Mouse (Mus musculus): ENCODE measurements at regions not wholly inside any gene's neighbourhood (a gene's known extent, or its start where the extent isn't known, plus 50 kb on each side); places are given as distances from the start of the nearest gene placed in this dataset.

DNA sequence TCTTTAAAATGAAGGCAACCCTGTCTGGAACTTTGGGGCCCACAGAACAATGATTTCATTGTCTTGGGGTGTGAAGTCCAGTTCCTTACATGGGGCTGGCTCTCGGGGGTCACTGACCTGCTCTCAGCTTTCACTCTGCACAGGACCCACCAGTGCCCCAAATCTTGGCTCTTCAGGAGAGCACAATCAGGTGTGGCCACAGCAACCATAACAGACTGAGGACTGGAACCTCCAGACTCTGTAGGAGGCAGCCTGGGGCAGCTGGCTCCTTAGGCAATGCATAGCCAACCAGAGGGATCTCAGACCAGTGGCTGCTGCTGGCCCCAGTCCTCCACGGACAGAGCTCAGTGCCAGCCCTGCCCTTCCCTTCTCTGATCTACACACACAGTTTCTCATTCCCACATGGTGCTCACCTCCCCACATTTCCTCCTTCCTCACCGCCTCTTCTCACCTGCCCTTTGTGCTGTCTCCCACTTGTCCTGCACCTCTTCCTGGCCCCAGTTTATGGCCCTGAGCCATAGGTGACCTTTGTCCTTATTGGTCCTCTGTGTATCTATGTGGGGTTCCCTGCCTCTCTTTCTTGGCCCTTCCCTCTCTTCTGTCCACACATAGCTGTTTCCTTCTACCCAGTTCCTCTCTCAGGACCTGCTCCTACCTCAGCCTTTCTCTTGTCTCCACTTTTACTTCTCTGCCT lies 151.9 kb upstream of the Zmiz1 start:
- DNase-seq: no peak
- intact Hi-C loops (cut with DNase I): no loop called here

DNA sequence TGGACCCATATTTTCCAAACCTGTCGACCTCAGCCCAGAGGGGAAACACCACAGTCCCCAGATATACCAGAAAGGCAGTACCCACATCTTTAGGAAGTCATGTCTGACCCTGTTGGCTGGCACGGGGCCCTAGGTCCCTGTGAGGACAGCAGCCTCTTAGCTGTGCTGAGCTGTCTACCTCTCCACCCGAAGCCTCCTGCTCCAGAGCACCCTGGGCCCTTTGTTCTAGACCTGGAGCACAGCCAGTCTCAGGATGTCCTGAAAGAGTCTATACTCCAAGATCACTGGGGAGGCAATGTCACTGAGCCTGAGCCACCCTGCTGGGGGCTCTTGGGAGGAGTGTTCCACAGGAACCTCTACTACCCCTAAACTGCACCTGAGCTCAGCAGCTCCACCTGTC lies 150.9 kb upstream of the Zmiz1 start:
- intact Hi-C loops (cut with DNase I): no loop called here
- DNase-seq: no peak

DNA sequence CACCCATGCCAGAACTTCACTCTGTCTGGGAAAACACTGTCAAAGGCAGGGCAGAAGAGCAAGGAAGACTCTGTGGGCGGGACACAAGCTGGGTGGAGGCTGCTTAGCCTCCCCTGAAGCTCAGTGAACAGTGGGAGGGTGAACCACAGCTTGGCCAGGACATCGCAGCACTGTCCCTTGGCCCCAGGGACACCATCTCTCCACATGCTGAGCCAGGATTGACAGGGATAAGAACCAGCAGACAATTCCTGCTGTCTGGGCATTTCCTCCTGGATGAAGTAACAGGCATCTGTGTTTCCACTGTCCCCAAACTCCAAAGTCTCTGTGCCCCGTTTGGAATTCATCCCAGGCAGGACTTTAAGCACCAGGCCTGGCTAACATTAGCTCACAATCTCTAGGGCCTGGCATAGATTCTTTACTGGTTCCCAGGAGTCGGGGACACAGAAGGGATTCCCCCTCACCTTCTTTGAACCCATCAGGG lies 148.3 kb upstream of the Zmiz1 start:
- DNase-seq: peak in 1 of 2 experiments; percentile 44
- intact Hi-C loops (cut with DNase I): loop anchor here (5.0 kb wide), 1 partner anchor 257 kb away; no protein-coding TSS in a partner anchor

DNA sequence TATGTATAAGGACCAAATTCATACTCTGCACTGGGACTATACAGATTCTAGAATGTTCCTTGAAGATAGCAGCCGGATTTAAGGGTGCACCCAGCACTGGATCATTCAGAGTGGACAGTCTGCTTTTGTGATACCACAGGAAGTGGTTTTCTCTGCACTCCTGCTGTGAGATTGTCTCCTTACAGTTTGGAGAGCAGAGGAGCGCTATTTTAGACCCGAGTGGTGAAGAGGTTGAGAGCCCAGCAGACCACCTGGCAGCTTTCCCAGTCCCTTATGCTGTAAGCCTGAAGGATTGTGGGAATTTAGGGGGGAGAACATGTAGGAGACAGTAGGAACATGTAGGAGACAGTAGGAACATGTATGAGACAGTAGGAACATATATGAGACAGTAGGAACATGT lies 147.5 kb upstream of the Zmiz1 start:
- intact Hi-C loops (cut with DNase I): loop anchor here (5.0 kb wide), 1 partner anchor 256 kb away; no protein-coding TSS in a partner anchor
- DNase-seq: no peak

DNA sequence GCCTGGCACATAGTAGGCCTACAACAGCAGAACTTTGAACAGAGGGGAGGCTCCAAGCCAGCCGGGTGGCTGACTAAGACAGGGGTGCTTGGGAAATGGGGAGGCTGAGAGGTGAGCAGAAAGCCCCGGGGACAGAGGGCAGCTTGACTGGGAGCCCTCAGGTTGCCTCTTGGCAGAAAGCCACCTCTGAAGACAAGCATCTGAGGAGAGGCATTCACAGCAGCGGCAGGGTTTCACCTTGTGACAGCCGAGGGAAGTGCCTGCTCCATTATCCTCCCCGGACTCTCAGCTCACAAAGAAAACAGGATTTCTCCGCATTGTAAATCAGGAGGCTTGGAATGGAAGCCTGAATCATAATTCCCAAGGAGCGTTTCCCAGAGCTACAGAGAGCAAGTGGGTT lies 146.8 kb upstream of the Zmiz1 start:
- no peak for DNase-seq
- intact Hi-C loops (cut with DNase I): loop anchor here (5.0 kb wide), 1 partner anchor 255 kb away; no protein-coding TSS in a partner anchor

DNA sequence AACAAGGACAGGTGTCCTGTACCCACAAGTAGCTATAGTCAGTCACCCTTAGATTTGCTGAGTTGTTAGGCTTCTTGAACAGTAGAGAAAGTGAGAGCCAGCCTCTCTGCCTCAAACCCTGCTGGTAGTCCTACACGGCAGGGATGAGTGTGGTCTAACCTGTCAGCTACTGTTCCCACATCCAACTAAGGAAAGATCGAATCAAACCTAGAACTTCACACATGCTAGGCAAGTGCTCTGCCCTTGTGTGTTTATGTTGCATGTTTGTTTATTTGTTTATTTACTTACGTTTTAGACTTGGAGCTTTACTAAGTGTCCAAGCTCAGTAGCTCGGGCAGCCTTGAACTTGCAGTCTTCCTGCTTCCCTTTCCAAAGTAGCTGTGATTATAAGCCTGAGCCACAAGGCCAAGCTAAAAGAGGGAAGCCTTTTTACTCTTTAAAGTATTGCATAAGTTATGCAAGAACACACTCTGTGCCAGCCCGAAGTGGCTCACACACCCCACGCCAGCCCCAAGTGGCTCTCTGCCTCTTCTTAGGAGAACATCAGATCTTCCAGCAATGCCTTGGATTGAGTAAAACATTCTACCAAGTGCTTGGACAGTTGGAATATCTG lies 146.1 kb upstream of the Zmiz1 start:
- no peak for DNase-seq
- intact Hi-C loops (cut with DNase I): loop anchor here (5.0 kb wide), 1 partner anchor 254 kb away; no protein-coding TSS in a partner anchor

DNA sequence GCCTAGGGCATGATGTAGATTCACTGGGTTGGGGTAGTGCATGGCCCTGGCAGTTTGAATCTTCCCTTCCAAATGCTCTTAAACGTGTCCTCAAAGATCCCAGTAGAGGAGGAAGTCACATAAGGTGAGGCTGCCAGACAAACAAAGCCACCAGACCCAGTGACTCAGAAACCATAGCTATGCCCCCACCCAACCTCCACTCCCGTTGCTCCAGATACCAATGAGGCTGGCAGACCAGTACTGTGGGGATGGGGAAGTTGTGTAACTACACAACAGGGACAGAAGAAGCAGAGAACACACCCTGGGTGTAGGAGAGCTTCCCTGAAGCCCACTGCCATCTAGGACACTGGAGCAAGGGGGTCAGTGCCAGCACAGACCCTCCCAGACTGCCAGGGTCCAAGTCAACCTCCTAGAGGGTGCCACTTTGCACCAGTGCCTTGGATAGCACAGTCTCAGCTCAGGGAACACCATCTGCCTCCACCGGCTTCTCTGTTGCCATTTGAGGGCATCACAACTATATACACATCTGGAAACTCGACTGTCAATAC lies 145.2 kb upstream of the Zmiz1 start:
- DNase-seq: no peak
- intact Hi-C loops (cut with DNase I): loop anchor here (5.0 kb wide), 1 partner anchor 254 kb away; no protein-coding TSS in a partner anchor

DNA sequence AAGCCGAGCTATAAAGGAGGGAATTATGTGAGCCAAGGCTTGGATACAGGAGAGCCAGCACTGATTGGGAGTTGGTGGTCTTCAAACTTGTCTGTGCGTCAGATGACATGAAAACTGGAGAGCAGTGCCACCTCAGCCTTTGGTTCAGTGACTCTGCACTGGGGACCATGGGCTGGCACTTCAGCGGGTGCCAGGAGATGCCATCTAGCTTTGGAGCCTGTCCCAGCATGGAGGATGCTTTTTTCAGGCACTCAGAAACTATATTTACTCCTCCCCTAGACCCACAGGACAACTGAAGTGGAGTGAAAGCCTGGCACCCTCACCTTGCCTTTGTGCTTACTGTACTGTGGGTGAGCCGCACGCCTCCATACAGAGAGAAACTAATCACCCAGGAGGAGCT lies 142.5 kb upstream of the Zmiz1 start:
- peak in 1 of 2 experiments; percentile 26 for DNase-seq
- intact Hi-C loops (cut with DNase I): no loop called here

DNA sequence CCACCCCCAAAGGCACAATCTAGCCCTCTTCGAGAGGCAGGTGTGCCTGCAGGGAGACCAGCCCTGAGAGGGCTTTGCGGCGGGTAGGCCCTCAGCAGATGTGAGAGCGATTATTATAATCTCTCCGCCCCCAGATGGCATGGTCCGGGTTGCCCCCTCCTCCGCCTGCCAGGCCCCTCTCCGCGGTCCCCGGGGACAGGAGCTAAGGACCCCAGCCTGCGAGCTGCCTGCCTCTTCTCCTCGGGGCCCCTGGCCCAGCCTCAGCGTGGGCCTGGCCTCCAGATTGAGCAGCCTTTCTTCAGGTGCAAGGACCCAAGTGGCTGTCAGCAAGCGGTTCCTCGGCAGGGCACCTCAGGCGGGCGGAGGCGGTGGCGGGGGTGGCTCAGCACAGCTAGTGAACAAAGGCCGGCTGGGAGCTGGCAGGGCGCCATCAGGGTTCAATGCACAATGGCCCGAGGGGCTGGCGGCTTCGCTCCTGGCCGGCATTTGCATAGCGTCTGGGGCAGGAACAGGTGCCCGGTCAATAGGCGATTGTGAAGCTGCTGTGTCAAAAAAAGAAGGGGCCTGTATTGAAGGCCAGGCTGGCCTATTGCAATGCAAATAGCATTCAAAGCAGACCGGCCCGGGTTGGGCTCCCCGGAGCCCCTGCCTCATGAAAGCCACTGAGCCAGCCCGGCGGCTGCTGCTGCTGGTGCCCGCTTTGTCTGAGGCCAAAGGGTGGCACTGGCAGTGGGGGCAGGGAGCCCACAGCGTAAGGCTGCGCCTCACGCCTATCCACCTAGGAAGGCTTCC lies 141.1 kb upstream of the Zmiz1 start:
- DNase-seq: peak; percentile 59 to 69
- intact Hi-C loops (cut with DNase I): no loop called here

DNA sequence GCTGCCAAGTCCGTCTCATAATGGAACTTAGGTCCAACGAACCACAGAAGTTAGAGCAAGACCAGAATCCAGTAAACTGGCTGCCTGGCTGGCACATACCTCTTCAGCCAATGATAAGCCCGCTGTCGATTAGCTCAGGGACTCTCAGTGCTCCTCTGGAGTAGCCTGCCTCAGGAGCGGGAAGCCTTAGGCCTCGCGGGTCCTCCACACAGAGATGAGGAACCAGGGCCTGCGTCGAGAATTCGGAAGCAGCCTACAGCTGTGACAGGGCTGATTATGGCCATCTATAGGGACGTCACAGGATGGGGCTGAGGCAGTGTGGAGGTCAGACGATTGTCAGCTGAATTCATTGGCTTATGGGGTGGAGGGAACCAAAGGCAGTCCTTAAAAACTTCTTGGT lies 140.1 kb upstream of the Zmiz1 start:
- DNase-seq: no peak
- intact Hi-C loops (cut with DNase I): no loop called here

DNA sequence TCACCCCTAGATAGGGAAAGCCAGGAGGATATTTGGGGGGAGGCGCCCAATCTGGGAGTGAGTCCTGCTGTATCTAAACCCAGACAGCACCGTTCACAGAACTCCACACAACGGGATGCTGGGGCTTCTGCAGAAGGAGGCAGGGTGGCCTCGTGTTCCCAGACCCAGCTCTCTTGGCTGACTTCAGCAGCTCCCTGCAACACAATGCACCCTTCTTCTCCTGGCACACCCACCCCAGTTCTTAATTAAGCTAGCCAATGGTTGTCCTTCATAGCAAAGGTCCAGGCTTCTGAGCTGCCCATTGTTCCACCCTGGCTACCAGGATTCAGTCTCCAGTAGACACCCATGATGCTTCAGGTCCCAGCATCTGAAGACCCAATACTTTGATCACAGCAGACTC lies 138.8 kb upstream of the Zmiz1 start:
- intact Hi-C loops (cut with DNase I): no loop called here

DNA sequence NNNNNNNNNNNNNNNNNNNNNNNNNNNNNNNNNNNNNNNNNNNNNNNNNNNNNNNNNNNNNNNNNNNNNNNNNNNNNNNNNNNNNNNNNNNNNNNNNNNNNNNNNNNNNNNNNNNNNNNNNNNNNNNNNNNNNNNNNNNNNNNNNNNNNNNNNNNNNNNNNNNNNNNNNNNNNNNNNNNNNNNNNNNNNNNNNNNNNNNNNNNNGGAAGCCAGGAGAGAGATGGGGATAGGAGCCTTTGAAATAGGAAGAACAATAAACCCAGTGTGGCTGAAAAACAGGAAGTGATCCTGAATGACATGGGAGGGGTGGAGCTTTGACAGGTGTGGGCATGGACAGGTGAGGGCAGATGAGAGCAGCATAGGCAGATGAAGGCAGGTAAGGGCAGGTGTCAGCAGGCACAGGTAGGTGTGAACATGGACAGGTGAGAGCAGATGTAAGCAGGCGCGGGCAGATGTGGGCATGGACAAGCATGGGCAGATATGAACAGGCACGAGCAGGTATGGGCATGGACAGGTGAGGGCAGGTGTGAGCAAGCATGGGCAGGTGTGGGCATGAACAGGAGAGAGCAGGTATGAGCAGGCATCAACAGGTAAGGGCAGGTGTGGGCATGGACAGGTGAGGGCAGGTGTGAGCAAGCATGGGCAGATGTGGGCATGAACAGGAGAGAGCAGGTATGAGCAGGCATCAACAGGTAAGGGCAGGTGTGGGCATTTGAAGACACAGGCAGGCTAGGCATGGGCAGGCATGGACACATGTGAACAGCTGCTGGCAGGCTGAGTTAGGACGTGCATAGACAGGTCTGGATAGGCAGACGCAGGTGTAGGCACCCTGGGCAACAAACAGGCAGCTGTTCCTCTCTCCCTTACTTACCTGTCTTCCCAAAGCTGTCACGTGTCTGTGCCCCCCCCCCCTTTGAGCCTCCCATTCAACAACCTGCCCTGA lies 135.2 kb upstream of the Zmiz1 start:
- intact Hi-C loops (cut with DNase I): no loop called here
- no peak for DNase-seq

More for the DNA sequence above, 138.8 kb upstream of the Zmiz1 start:
- no peak for DNase-seq

DNA sequence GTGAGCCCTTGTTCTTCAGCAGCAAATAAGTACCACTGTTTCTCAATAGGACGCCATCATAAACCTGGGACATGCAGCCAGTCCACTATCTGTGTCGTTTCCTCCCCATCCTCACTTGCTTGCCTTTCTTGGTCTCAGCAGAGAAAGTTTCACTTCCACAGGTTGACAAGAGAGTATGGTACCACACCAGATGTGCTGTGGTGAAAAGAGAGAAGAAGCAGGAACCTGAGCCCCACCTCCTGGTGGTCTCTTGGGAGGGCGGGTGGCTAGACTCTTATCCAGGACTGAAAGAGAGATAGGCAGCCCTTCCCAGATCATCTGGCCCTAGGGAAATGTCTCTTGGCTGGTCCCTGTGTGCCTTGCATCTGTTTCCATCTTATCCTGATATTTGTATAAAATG lies 133.1 kb upstream of the Zmiz1 start:
- intact Hi-C loops (cut with DNase I): no loop called here
- DNase-seq: no peak

DNA sequence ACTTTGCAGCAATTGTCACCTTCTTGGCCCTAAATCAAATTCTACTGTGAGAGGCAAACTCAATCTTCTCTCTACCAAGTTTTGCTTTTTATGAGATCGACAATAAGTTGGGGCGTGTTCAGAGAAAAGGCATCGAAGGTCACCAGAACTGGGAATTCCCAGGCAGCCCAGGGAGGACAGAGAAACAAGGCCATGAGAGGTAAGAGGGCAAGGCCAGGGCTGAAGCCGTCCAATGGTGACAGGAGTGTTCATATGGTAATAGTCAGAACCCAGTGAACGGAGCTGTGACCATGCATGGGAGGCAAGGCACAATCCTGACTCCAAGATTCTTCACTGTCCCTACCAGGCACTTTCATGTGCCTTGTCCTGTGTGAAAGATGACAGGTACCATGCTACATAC lies 130.8 kb upstream of the Zmiz1 start:
- intact Hi-C loops (cut with DNase I): no loop called here
- DNase-seq: no peak

DNA sequence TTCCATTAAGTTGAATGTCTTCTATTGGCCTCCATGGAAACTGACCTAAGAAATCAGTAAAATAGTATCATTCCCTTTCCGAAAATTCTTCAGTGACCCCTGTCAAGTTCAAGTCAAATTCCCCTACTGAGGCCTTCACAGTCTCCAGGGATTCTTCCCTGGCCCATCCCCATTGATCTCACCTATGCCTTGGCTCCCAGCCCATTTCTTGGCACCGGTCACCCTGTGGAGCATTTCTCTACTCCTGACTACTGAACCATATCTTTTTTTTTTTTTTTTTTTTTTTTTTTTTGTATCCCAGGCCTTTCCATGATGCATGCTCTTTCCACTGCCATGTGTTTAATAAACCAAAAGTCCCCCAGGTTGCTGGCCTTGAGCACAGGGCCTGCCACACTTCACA lies 124.8 kb upstream of the Zmiz1 start:
- intact Hi-C loops (cut with DNase I): no loop called here

DNA sequence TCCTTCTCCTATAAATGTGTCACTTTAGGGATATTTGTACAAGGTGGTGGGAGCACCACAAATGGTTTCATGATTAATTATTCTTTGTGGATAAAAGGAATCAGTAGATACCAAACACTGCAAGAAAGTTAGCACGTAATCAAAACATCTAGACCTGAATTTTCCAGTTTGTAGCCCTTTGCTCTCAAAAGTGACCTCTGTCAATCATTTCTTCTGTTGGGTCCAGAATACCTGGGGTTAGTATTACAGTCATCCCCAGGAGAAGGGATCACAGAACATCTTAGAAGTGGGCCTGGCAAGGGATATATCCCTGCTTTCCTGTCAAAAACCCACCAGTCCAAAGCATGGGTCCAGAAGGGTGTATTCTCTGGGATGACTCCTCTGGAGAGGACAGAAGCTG lies 122.1 kb upstream of the Zmiz1 start:
- no peak for DNase-seq
- intact Hi-C loops (cut with DNase I): no loop called here

More for the DNA sequence above, 124.8 kb upstream of the Zmiz1 start:
- no peak for DNase-seq

DNA sequence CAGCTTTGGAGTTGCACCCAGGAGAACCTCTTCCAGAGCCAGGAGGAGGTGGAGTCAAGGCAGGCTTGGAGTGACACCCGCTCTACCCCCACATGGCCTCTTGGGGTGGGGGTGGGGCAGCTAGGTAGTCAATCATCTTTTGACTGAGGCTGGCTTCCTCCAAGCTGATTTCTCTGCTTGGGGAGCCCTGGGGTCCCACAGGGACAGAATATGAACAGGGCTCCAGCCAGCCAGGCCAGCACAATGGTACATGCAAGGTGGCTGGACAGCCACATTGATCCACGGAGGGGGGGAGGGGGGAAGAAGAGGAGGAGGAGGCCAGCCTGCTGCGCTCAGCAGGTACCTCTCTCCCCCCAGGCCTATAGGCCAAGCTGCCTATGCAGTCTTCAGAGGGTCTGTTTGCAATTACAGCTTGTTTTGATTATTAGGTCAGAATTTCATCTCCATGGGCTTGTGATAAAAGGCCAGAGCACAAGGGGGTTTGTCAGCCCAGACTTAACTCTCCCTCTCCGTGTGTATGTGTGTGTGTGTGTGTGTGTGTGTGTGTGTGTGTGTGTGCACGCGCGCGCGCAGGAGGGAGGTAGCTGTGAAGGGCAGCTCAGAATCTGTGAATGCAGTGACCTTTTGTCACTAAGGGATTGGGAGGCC lies 120.5 kb upstream of the Zmiz1 start:
- intact Hi-C loops (cut with DNase I): no loop called here
- no peak for DNase-seq

DNA sequence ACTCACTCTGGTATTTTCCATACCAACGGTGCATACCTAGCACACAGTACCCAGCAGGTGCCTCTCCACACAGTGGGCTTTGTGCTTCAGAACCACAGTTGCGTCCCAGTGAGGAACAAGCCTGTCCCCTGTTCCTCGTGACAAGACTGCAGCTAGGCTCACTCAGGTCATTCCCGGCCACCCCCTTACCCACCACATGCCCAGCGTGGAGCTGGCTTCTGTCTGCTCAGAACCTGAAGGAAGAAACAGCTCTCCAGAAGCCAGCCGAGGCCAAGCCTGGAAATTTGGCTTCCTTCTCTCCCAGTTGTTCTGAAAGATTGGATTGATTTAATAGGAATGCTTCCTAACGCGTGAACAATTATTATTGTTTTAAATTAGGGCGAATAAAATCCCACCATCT lies 118.1 kb upstream of the Zmiz1 start:
- DNase-seq: no peak
- intact Hi-C loops (cut with DNase I): no loop called here

DNA sequence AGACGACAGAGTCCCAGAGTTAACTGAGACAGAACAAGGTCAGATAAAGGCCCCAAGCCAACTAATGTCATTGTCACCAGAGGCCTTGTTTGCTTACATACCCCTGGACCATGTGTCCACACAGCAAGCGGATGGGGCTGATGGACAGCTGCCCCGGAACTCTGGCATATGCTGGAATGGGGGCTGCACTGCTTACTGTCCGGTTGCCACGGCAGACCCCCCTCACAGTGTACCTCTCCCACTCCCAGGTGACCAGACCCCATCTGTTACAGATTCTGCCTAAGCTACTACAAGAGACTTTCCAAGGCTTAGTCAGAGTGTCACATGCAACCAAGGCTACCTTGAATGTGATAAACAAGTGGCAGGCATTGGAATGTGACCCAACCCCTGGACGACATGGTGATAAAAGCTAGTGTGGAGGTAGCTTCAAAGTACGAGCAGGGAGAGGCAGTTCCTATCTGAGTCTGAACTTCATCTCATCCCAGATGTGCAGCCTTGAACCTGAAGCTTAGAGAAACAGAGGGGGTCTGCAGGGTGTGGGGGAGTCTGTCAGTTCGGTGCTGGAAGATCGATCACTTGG lies 117.0 kb upstream of the Zmiz1 start:
- no peak for DNase-seq
- intact Hi-C loops (cut with DNase I): no loop called here

All from heart, postnatal 36 days (tissue).